Mouse (Mus musculus) heart, postnatal 4 days (tissue): ENCODE results near the gene Brf1. TPM values are rescaled to one million over a fixed set of nuclear protein-coding genes. Genes with fewer than 3 reads are reported as not detected.

Experiments
- DNase-seq: peaks from one replicate; pipeline ENCODE4 v3.0.0; 2021
- total RNA-seq, 2 experiments: library from RNA; stranded (reverse); gene quantifications; 2 replicates each; pipeline ENCODE4 v1.2.3; 2021

Brf1 gene
- total RNA-seq, 2 experiments from 2014 or later: 38.3 to 40.8 TPM

- peak; percentile 91 for DNase-seq
Observed at GRCm38 (mm10) chr12:112976371-112977073, 24.0 kb downstream of the Brf1 start, which contains the start of gene Btbd6. Gene Btbd6 (plus strand): TSS chr12:112976482.

GRCm38 (mm10) chr12:112974736-112975135 lies 25.8 kb downstream of the Brf1 start:
- DNase-seq: no peak

GRCm38 (mm10) chr12:112969616-112970015 lies 30.9 kb downstream of the Brf1 start:
- DNase-seq: peak; percentile 65

- no peak for DNase-seq
Observed at GRCm38 (mm10) chr12:112968943-112969342, 31.6 kb downstream of the Brf1 start.

- DNase-seq: no peak
Observed at GRCm38 (mm10) chr12:112965783-112966182, 34.7 kb downstream of the Brf1 start.

- no peak for DNase-seq
Observed at GRCm38 (mm10) chr12:112961872-112962271, 38.6 kb downstream of the Brf1 start.

GRCm38 (mm10) chr12:112961428-112961827 lies 39.1 kb downstream of the Brf1 start:
- peak; percentile 82 for DNase-seq

- DNase-seq: no peak
Observed at GRCm38 (mm10) chr12:112959421-112959820, 41.1 kb downstream of the Brf1 start.

GRCm38 (mm10) chr12:112958303-112958702 lies 42.2 kb downstream of the Brf1 start:
- DNase-seq: peak; percentile 77

GRCm38 (mm10) chr12:112955800-112956199 lies 44.7 kb downstream of the Brf1 start:
- peak; percentile 85 for DNase-seq

- no peak for DNase-seq
Observed at GRCm38 (mm10) chr12:112952926-112953565, 47.5 kb downstream of the Brf1 start.

GRCm38 (mm10) chr12:112952433-112952832 lies 48.1 kb downstream of the Brf1 start:
- peak; percentile 83 for DNase-seq

GRCm38 (mm10) chr12:112951150-112951842 lies 49.2 kb downstream of the Brf1 start:
- DNase-seq: no peak

- DNase-seq: no peak
Observed at GRCm38 (mm10) chr12:112950761-112951129, 49.8 kb downstream of the Brf1 start.

GRCm38 (mm10) chr12:112950040-112950760 lies 50.3 kb downstream of the Brf1 start:
- peak; percentile 89 for DNase-seq

GRCm38 (mm10) chr12:112947307-112947706 lies 53.2 kb downstream of the Brf1 start:
- DNase-seq: no peak

GRCm38 (mm10) chr12:112943669-112944068 lies 56.8 kb downstream of the Brf1 start:
- DNase-seq: no peak

- peak; percentile 80 for DNase-seq
Observed at GRCm38 (mm10) chr12:112941776-112942713, 58.5 kb downstream of the Brf1 start, which contains the start of gene Nudt14. Gene Nudt14 (minus strand): TSS chr12:112942124.

- DNase-seq: peak; percentile 46
Observed at GRCm38 (mm10) chr12:112941156-112941775, 59.2 kb downstream of the Brf1 start.

- DNase-seq: no peak
Observed at GRCm38 (mm10) chr12:112940710-112941109, 59.8 kb downstream of the Brf1 start.

- no peak for DNase-seq
Observed at GRCm38 (mm10) chr12:112940238-112940637, 60.3 kb downstream of the Brf1 start.
